Mouse (Mus musculus): ENCODE measurements around the gene Csnk1d.

DNA sequence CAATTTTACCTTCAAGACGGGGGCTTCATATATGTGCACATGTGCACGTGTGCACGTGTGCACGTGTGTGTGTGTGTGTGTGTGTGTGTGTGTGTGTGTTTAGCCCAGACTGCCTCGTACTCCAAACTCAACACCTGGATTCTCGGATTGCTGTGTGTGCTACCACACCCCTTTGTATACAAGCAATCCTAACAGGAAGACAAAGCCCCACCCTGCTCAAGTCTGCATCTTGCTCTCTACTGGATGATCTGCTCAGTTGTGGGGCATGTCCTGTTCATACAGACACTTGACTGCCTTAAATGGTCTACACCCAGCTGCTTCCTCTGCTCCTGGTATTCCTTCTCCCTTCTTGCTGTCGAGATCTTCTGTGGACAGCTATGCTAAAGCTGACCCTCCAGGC is 45.9 kb downstream of the Csnk1d start:
- no peak for TF ChIP-seq ZC3H11A (IDR thresholded peaks at IDR 0.05; ENCODE audit: borderline replicate concordance, low read depth, low read length)
- TF ChIP-seq HCFC1 (IDR thresholded peaks at IDR 0.05; ENCODE audit: borderline replicate concordance, insufficient read depth, low read length), result no peak
- TF ChIP-seq MAFK (IDR thresholded peaks at IDR 0.05; ENCODE audit: insufficient read depth, low read depth, low read length), result no peak
- TF ChIP-seq CHD2 (IDR thresholded peaks at IDR 0.05; ENCODE audit: low read depth, low read length), result no peak
- no peak for TF ChIP-seq ZNF384 (IDR thresholded peaks at IDR 0.05; ENCODE audit: low read depth, low read length)
